Mouse (Mus musculus) G1E (cell line): ENCODE data around the gene Zfpl1. TPM values are rescaled to one million over a fixed set of nuclear protein-coding genes. Genes with fewer than 3 reads are reported as not detected.
A peak's percentile ranks its signal among the peaks of the same experiment; 100 is the strongest.

Source experiments
- ATAC-seq: 2 replicates; pipeline ENCODE4 v1.8.0; 2016; ENCODE audit warnings: mild to moderate bottlenecking; ENCODE audit not compliant: insufficient number of reproducible peaks, poor library complexity, low FRiP score, severe bottlenecking; ENCODE audit errors: extremely low read depth
- DNase-seq: peaks from one replicate; pipeline ENCODE4 v3.0.0; 2012; ENCODE audit warnings: low spot score
- H3K27me3 ChIP-seq: 2 replicates; pipeline ENCODE4 v1.6.1; 2012; ENCODE audit warnings: mild to moderate bottlenecking, low read length, inconsistent platforms; ENCODE audit not compliant: insufficient read depth
- H3K36me3 ChIP-seq: replicated peaks from 2 replicates; pipeline ENCODE3; 2012; ENCODE audit warnings: mild to moderate bottlenecking, inconsistent platforms
- H3K4me1 ChIP-seq: 2 replicates; pipeline ENCODE4 v1.6.1; 2012; ENCODE audit warnings: low read depth, low read length, inconsistent platforms, mixed read lengths; ENCODE audit not compliant: insufficient read depth
- H3K4me3 ChIP-seq: 2 replicates; pipeline ENCODE4 v1.5.1; 2012; ENCODE audit warnings: low read depth, mild to moderate bottlenecking, inconsistent platforms, low read length, moderate library complexity, mixed read lengths
- H3K9me3 ChIP-seq: replicated peaks from 2 replicates; pipeline ENCODE4 v1.6.1; 2012; ENCODE audit warnings: inconsistent platforms
- CTCF ChIP-seq: IDR thresholded peaks from 2 replicates; pipeline ENCODE4 v1.5.1; 2012; ENCODE audit warnings: low read depth, low read length, inconsistent platforms, mixed read lengths
- GATA1 ChIP-seq: IDR thresholded peaks from 2 replicates; pipeline ENCODE4 v1.6.1; 2012; ENCODE audit warnings: borderline replicate concordance, low read length, inconsistent platforms, mixed read lengths
- GATA2 ChIP-seq: IDR thresholded peaks from 2 replicates; pipeline ENCODE4 v1.6.1; 2012; ENCODE audit warnings: low read depth, low read length, inconsistent platforms, borderline replicate concordance
- POLR2AphosphoS5 ChIP-seq: IDR thresholded peaks from 2 replicates; pipeline ENCODE4 v1.6.1; 2012; ENCODE audit warnings: low read depth, low read length, inconsistent platforms; ENCODE audit not compliant: insufficient replicate concordance
- TAL1 ChIP-seq: conservative IDR thresholded peaks from 2 replicates; pipeline ENCODE4 v1.6.1; 2012; ENCODE audit warnings: low read depth, low read length, inconsistent platforms, mixed read lengths
- polyA plus RNA-seq: library from polyadenylated mRNA; stranded (reverse); fragments of >175 nt; gene quantifications from 2 replicates; pipeline ENCODE4 v1.2.3, GENCODE M21; 2012
- total RNA-seq, 2 experiments: library from RNA; stranded (forward) in 1 of 2; stranded (reverse) in 1 of 2; fragments of 200-1000 nt in 1 of 2; fragments of >200 nt in 1 of 2; fragmentation: Nextera tagmentation in 1 of 2; gene quantifications; 2 replicates each; pipeline ENCODE4 v1.2.3; 2014 to 2017

Gene Zfpl1
- total and polyA plus RNA-seq, 3 experiments = 21.6 to 59.9 (median 32.8) TPM

- peaks cover 75% of the 10 kb centered on the region for H3K36me3 ChIP-seq
- TF ChIP-seq TAL1 (no peak), CTCF (no peak), GATA1 (no peak), POLR2AphosphoS5 (no peak), GATA2 (no peak)
Measured at GRCm38 (mm10) chr19:6068951-6069350, 15.8 kb downstream of the Zfpl1 start.

GRCm38 (mm10) chr19:6067724-6068415, 16.9 kb downstream of the Zfpl1 start, which contains the start of gene Tm7sf2:
Tm7sf2 (minus strand) TSS chr19:6068373.
- peaks cover 54% of the 10 kb centered on the region for H3K4me1 ChIP-seq
- no peaks in the 10 kb centered on the region for H3K9me3 ChIP-seq
- TF ChIP-seq GATA2 = no peak
- DNase-seq (peak; percentile 98), ATAC-seq (peak; percentile 92)
- no peaks in the 10 kb centered on the region for H3K27me3 ChIP-seq
- H3K36me3 ChIP-seq = peaks cover 75% of the 10 kb centered on the region
- H3K4me3 ChIP-seq = peak within 1 kb of the TSS; percentile 76

More at GRCm38 (mm10) chr19:6068951-6069350, 15.8 kb downstream of the Zfpl1 start:
- H3K4me1 ChIP-seq = peaks cover 43% of the 10 kb centered on the region
- no peak overlapping the region for H3K4me3 ChIP-seq
- H3K27me3 ChIP-seq = no peaks in the 10 kb centered on the region
- no peaks in the 10 kb centered on the region for H3K9me3 ChIP-seq
- DNase-seq (no peak), ATAC-seq (no peak)

GRCm38 (mm10) chr19:6067011-6067723, 17.6 kb downstream of the Zfpl1 start:
- peak; percentile 30; the same call in 1 of the 2 replicates for ATAC-seq
- Histone ChIP-seq H3K27me3 (no peaks in the 10 kb centered on the region), H3K4me1 (peaks cover 61% of the 10 kb centered on the region), H3K9me3 (no peaks in the 10 kb centered on the region), H3K36me3 (peaks cover 77% of the 10 kb centered on the region), H3K4me3 (peak overlapping the region; percentile 76)
- TF ChIP-seq POLR2AphosphoS5 = peak; percentile 6; the same call in 1 of the 2 replicates
- TF ChIP-seq CTCF = peak; percentile 56
- TF ChIP-seq GATA1 = no peak
- DNase-seq = peak; percentile 88

- TF ChIP-seq TAL1 = no peak
- no peak for TF ChIP-seq GATA2
- H3K36me3 ChIP-seq = peaks cover 77% of the 10 kb centered on the region
- H3K9me3 ChIP-seq = no peaks in the 10 kb centered on the region
- DNase-seq = no peak
- H3K4me1 ChIP-seq = peaks cover 67% of the 10 kb centered on the region
- peak overlapping the region; percentile 76 for H3K4me3 ChIP-seq
- H3K27me3 ChIP-seq = no peaks in the 10 kb centered on the region
- ATAC-seq = no peak
Measured at GRCm38 (mm10) chr19:6066571-6066970, 18.2 kb downstream of the Zfpl1 start.

DNA sequence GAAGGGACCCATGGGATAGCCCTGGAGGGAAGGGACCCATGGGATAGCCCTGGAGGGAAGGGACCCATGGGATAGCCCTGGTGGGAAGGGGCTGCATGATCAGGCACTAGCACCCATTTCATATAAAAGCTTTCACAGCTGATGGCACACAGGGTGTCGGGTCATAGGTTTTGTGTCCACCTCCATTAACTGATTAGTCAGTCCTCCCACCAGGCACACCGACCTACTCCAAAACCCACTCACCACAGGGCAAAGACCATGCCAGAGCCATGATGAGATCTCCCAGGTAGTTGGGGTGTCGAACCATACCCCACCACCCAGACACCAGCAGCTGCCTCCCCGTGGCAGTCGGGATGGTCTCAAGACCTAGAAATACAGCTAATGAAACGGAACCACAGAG, 21.7 kb downstream of the Zfpl1 start:
- peak overlapping the region; percentile 99; the same call in 1 of the 2 replicates for H3K4me3 ChIP-seq
- H3K27me3 ChIP-seq = no peaks in the 10 kb centered on the region
- peaks cover 66% of the 10 kb centered on the region for H3K36me3 ChIP-seq
- ATAC-seq = no peak
- no peak for DNase-seq
- H3K4me1 ChIP-seq = peaks cover 68% of the 10 kb centered on the region
- H3K9me3 ChIP-seq = no peaks in the 10 kb centered on the region
- TF ChIP-seq TAL1 (no peak), CTCF (no peak), GATA2 (no peak), GATA1 (no peak), POLR2AphosphoS5 (no peak)

GRCm38 (mm10) chr19:6062418-6062817, 22.3 kb downstream of the Zfpl1 start:
- no peak for TF ChIP-seq GATA2
- TF ChIP-seq POLR2AphosphoS5 = no peak; the same call in 1 of the 2 replicates
- TF ChIP-seq TAL1 = no peak
- TF ChIP-seq GATA1 = no peak
- TF ChIP-seq CTCF = no peak
- no peaks in the 10 kb centered on the region for H3K27me3 ChIP-seq
- no peak for DNase-seq
- peaks cover 64% of the 10 kb centered on the region for H3K36me3 ChIP-seq
- peaks cover 63% of the 10 kb centered on the region for H3K4me1 ChIP-seq
- no peak for ATAC-seq
- no peaks in the 10 kb centered on the region for H3K9me3 ChIP-seq
- H3K4me3 ChIP-seq = peak overlapping the region; percentile 99
